Comparison of ENCODE assay signal across 23 mouse cellular contexts in the genomic region with DNA sequence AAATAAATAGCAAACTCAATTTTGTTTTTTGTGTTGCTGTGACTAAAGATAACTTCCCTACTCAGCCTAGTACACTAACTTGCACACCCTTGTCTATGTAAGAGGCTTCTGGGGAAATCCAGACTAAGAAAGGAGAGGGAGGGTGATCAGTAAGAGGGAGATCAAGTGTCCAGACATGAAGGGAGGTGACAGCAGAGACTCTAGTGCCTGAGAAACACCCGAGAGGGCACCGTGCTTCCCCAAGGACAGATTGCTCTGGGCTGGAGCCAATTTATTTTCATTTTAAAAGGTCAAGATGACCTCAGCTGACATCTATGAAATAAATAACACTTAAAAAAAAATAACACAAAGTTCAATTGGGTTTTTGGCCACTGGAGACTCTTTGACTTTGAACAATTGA. TPM values are rescaled to one million over a fixed set of nuclear protein-coding genes. Genes with fewer than 3 reads are reported as not detected.
DNase-seq lines count a peak whose midpoint lies in the region; ATAC-seq and TF ChIP-seq lines count a peak whose summit lies in the region.
"Had no signal": no experiment of that assay in that cellular context is flagged by ENCODE, and none has a peak within 500 bp of the region (broad histone marks: within the 10 kb centered on the region; RNA-seq: fewer than 3 reads in every experiment).

No protein-coding gene starts in this region.

- no peaks in the 10 kb centered on the region for H3K36me3 ChIP-seq in heart, embryonic 10.5 days
- H3K36me3 ChIP-seq in kidney, postnatal 0 days (ENCODE audit: insufficient read depth, low read length) = no peaks in the 10 kb centered on the region
- no peaks in the 10 kb centered on the region for H3K36me3 ChIP-seq in midbrain, postnatal 0 days (ENCODE audit: insufficient read depth, low read length)
- H3K36me3 ChIP-seq: embryonic facial prominence, embryonic 15.5 days; forebrain, embryonic 10.5 days; hindbrain, embryonic 12.5 days; limb, embryonic 13.5 days; lung, embryonic 15.5 days had no signal

- no peak overlapping the region for H3K9ac ChIP-seq in kidney, postnatal 0 days (ENCODE audit: low read depth, low read length)
- no peak overlapping the region for H3K9ac ChIP-seq in midbrain, postnatal 0 days (replicated peaks; ENCODE audit: low read length, poor library complexity, severe bottlenecking)
- H3K9ac ChIP-seq: embryonic facial prominence, embryonic 15.5 days; forebrain, postnatal 0 days; hindbrain, embryonic 12.5 days; limb, embryonic 13.5 days; liver, embryonic 14.5 days; lung, embryonic 15.5 days had no signal

- no peak overlapping the region for H3K27ac ChIP-seq in heart, embryonic 10.5 days
- H3K27ac ChIP-seq in kidney, postnatal 0 days = no peak overlapping the region
- H3K27ac ChIP-seq in midbrain, postnatal 0 days (ENCODE audit: low read depth, low read length) = no peak overlapping the region
- H3K27ac ChIP-seq: embryonic facial prominence, embryonic 15.5 days; forebrain, embryonic 10.5 days; hindbrain, embryonic 12.5 days; limb, embryonic 13.5 days; liver, embryonic 14.5 days; lung, embryonic 15.5 days had no signal

- no peak overlapping the region for H3K4me3 ChIP-seq in heart, embryonic 10.5 days
- no peak overlapping the region for H3K4me3 ChIP-seq in kidney, postnatal 0 days (replicated peaks; ENCODE audit: low read depth, low read length)
- H3K4me3 ChIP-seq in midbrain, postnatal 0 days (ENCODE audit: low read depth, low read length) = no peak overlapping the region
- H3K4me3 ChIP-seq: embryonic facial prominence, embryonic 15.5 days; forebrain, embryonic 10.5 days; hindbrain, embryonic 12.5 days; limb, embryonic 13.5 days; lung, embryonic 15.5 days had no signal

- no peaks in the 10 kb centered on the region for H3K27me3 ChIP-seq in heart, embryonic 10.5 days (ENCODE audit: insufficient read depth, poor library complexity, severe bottlenecking)
- H3K27me3 ChIP-seq in kidney, postnatal 0 days (ENCODE audit: insufficient read depth, low read length) = no peaks in the 10 kb centered on the region
- H3K27me3 ChIP-seq in midbrain, postnatal 0 days (ENCODE audit: insufficient read depth, low read length) = no peaks in the 10 kb centered on the region
- H3K27me3 ChIP-seq: CH12.LX; embryonic facial prominence, embryonic 15.5 days; hindbrain, embryonic 12.5 days; limb, embryonic 13.5 days; lung, embryonic 15.5 days had no signal

- WGBS in heart, embryonic 10.5 days = 20% methylated on average over 2 of the region's 2 CpGs
- 12% methylated on average over 2 of the region's 2 CpGs for WGBS in kidney, postnatal 0 days
- 85% methylated on average over 2 of the region's 2 CpGs for WGBS in midbrain, postnatal 0 days

- peaks cover 8% of the 10 kb centered on the region; the same call in 1 of the 2 replicates for H3K4me1 ChIP-seq in heart, embryonic 10.5 days
- 0 out of 2 replicates have a peak, but pooled peaks cover 5% of the 10 kb centered on the region for H3K4me1 ChIP-seq in kidney, postnatal 0 days (replicated peaks; ENCODE audit: insufficient read depth, low read length)
- H3K4me1 ChIP-seq in midbrain, postnatal 0 days (ENCODE audit: insufficient read depth, low read length) = no peaks in the 10 kb centered on the region
- H3K4me1 ChIP-seq: embryonic facial prominence, embryonic 15.5 days; forebrain, embryonic 10.5 days; limb, embryonic 13.5 days had no signal

- no peak for TF ChIP-seq CTCF in kidney, postnatal 0 days (IDR thresholded peaks at IDR 0.05; ENCODE audit: low read depth)
- TF ChIP-seq CTCF in midbrain, postnatal 0 days (IDR thresholded peaks at IDR 0.05) = no peak

- no peak overlapping the region for H3K4me2 ChIP-seq in kidney, postnatal 0 days (ENCODE audit: low read length)
- H3K4me2 ChIP-seq in midbrain, postnatal 0 days (ENCODE audit: low read depth, low read length, poor library complexity, severe bottlenecking) = no peak overlapping the region
- H3K4me2 ChIP-seq: embryonic facial prominence, embryonic 15.5 days; hindbrain, embryonic 12.5 days; limb, embryonic 13.5 days; lung, embryonic 15.5 days had no signal

- DNase-seq in heart, adult 8-10 months (ENCODE audit: low spot score) = peak; percentile 7
- DNase-seq in heart, embryonic 10.5 days (ENCODE audit: low spot score) = no peak
- DNase-seq in ovary, adult 18-20 months (ENCODE audit: low spot score) = peak; percentile 46
- no peak for DNase-seq in ovary, postnatal 14 days (ENCODE audit: low spot score)
- peak; percentile 54 for DNase-seq in kidney, postnatal 0 days (ENCODE audit: low spot score)
- no peak for DNase-seq in midbrain, postnatal 0 days (ENCODE audit: low spot score)
- DNase-seq in urinary bladder, postnatal 14 days (ENCODE audit: low spot score) = no peak
- DNase-seq: cerebellum, adult 11-12 months; cerebellum, postnatal 36 days; forebrain, postnatal 0 days; gastrocnemius, postnatal 36 days; lung, postnatal 4 days; spleen, adult 18-20 months; thymus, postnatal 36 days had no signal

- no peaks in the 10 kb centered on the region for H3K9me3 ChIP-seq in heart, embryonic 10.5 days
- H3K9me3 ChIP-seq in kidney, postnatal 0 days (replicated peaks; ENCODE audit: low read length) = no peaks in the 10 kb centered on the region
- H3K9me3 ChIP-seq in midbrain, postnatal 0 days (ENCODE audit: low read length) = no peaks in the 10 kb centered on the region
- H3K9me3 ChIP-seq: embryonic facial prominence, embryonic 15.5 days; forebrain, embryonic 10.5 days; hindbrain, embryonic 12.5 days; limb, embryonic 13.5 days; lung, embryonic 15.5 days had no signal

- no peak for ATAC-seq in kidney, postnatal 0 days (replicated peaks; ENCODE audit: low FRiP score, low read depth)
- ATAC-seq in midbrain, postnatal 0 days (ENCODE audit: low FRiP score) = no peak
- ATAC-seq: forebrain, postnatal 0 days; midbrain, embryonic 16.5 days had no signal

RNA-seq across cellular contexts. Expression of a gene that starts 56.5 kb away (rescaled TPM):
- total RNA-seq in heart, adult 8-10 months (2022) = not detected
- polyA plus RNA-seq in heart, embryonic 10.5 days (2016; fragmentation: Nextera tagmentation; extraction: Ambion mirVana) = 0.05 and 0.15 TPM in 2 replicates
- polyA plus RNA-seq in kidney, postnatal 0 days (2015; fragmentation: Nextera tagmentation; extraction: Ambion mirVana) = 0.26 and 0.34 TPM in 2 replicates
- total RNA-seq in midbrain, postnatal 0 days (2014; rRNA removed) = 0.82 and 1.0 TPM in 2 replicates
- 0.77 and 1.1 TPM in 2 replicates for polyA plus RNA-seq in midbrain, postnatal 0 days (2015; fragmentation: Nextera tagmentation; extraction: Ambion mirVana)
- total RNA-seq: gastrocnemius, postnatal 36 days had no signal
- polyA plus RNA-seq: heart, embryonic 14.5 days had no signal

Comparison
In these comparisons a context has a peak if more than half of its experiments do, and no peak if none do; other contexts are left out.
1. DNase-seq: peak in heart, adult 8-10 months (single experiment), ovary, adult 18-20 months (single experiment) and kidney, postnatal 0 days (single experiment); none in heart, embryonic 10.5 days (single experiment), ovary, postnatal 14 days (single experiment), midbrain, postnatal 0 days (single experiment) and urinary bladder, postnatal 14 days (single experiment).